Mouse (Mus musculus) embryonic fibroblast, embryonic 13.5 days (primary cell): Measurements from ENCODE around the gene Olfr1217. TPM values are rescaled to one million over a fixed set of nuclear protein-coding genes. Genes with fewer than 3 reads are reported as not detected.
"Not testable (repeated sequence)": the region's sequence is repeated elsewhere in the genome, so short reads cannot be mapped to it uniquely, and the experiment has no call there.

Source experiments
- H3K27ac ChIP-seq: 2 replicates; pipeline ENCODE4 v1.5.1; 2012; ENCODE audit warnings: low read length, control low read depth, inconsistent platforms; ENCODE audit not compliant: insufficient read depth
- H3K4me1 ChIP-seq: 2 replicates; pipeline ENCODE4 v1.6.1; 2011; ENCODE audit warnings: low read length; ENCODE audit not compliant: control insufficient read depth, insufficient read depth
- H3K4me3 ChIP-seq: 2 replicates; pipeline ENCODE4 v1.5.1; 2011; ENCODE audit warnings: mild to moderate bottlenecking, control low read depth, low read length; ENCODE audit not compliant: insufficient read depth
- CTCF ChIP-seq: IDR thresholded peaks from 2 replicates; pipeline ENCODE4 v1.5.1; 2011; ENCODE audit warnings: mild to moderate bottlenecking, control low read depth, low read length, moderate library complexity, borderline replicate concordance; ENCODE audit not compliant: insufficient read depth
- POLR2A ChIP-seq: IDR thresholded peaks from 2 replicates; pipeline ENCODE4 v1.6.1; 2011; ENCODE audit warnings: low read depth, mild to moderate bottlenecking, control low read depth, low read length, moderate library complexity
- polyA plus RNA-seq: library from polyadenylated mRNA; stranded (reverse); fragments of >200 nt; gene quantifications from 2 replicates; pipeline ENCODE4 v1.2.4, GENCODE M21; 2011; ENCODE audit warnings: low read depth; ENCODE audit not compliant: missing spikeins, insufficient read length

Olfr1217 gene
- not detected in 2 replicates for polyA plus RNA-seq

DNA sequence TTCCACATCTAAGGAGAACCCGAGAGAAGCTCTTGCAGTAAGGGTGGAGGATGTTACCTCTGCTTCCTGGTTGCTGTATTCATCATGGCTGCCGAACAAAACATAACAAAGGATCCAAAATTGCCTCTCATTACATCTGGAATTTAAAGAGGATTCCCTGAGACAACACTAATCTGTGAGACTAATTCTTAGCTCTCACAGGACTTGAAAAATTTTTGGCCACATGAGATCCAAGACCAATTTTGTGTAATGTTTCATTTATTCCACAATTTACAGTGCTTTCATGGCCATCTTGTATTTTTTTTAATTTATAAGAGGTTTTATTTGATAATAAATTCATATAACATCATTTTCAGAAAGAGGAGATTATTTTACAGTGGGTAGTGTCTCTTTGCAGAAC lies at the start of gene Olfr1217:
Olfr1217 (minus strand) TSS at position 101 of the 400 bp plus-strand sequence.
- Histone ChIP-seq H3K4me3 (no peak within 1 kb of the TSS), H3K4me1 (no peaks in the 10 kb centered on the region), H3K27ac (no peak within 1 kb of the TSS)
- no peak for TF ChIP-seq CTCF
- no peak for TF ChIP-seq POLR2A

DNA sequence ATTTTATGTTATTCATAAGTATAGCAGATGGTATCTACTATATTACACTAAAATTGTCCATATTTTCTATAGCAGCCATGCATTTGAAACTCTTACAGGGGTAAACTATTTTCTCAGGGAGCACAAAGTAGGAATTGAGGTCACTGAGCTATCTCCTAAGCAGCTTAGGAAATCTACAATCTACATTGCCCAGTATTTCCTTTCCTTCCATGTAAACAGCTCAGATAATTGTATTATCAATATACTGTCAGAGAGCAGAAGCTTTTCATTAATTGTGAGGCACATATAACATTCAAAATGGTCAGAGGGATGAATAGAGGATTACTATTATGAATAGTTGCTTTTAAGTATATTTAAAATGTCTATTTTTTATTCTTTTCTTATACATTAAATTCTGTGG lies 49.6 kb upstream of the Olfr1217 start:
- H3K4me3 ChIP-seq = no peak overlapping the region
- TF ChIP-seq POLR2A = no peak
- no peak for TF ChIP-seq CTCF
- H3K27ac ChIP-seq = no peak overlapping the region
- H3K4me1 ChIP-seq = no peaks in the 10 kb centered on the region

DNA sequence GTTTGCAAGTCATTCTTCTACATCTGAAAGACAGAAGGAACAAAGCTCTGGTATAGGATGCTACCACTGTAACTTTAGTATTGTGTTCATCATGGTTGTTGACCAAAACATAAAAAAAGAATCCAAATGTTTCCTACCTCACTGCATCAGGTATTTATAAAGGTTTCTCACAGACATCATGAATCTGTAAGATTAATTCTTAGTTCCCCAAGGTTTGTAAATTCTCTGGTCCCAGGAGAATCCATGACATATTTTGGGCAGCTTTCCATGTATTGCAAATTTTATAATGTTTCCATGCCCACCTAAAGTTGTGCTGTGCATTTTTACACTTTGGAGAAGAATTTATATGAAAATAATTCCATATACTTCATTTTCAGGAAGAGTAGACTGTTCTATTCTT lies 29.2 kb upstream of the Olfr1217 start, which contains the start of gene Olfr1218:
Olfr1218 (minus strand) TSS at position 101 of the 400 bp plus-strand sequence.
- TF ChIP-seq POLR2A (no peak), CTCF (no peak)
- Histone ChIP-seq H3K4me3 (no peak within 1 kb of the TSS), H3K27ac (no peak within 1 kb of the TSS), H3K4me1 (no peaks in the 10 kb centered on the region)

DNA sequence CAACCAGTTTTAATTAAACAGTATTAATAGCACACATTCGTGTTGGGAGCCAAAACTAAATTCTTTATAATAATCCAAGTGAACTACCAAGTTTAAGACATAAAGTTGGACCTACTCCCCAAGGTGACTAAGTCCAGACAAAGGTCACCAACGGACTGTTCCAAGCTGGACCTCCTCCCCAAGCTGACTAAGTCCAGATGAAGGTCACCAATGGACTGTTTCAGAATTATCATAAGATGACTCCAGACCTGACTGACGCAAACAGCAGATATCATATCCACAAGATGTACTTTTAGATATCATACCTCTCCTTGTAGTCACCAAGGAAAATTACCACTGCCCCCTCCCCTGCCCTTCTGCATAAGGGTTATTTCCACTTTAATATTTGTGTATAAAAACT lies 10.4 kb downstream of the Olfr1217 start:
- H3K27ac ChIP-seq, H3K4me1 ChIP-seq, H3K4me3 ChIP-seq: not testable (repeated sequence)

DNA sequence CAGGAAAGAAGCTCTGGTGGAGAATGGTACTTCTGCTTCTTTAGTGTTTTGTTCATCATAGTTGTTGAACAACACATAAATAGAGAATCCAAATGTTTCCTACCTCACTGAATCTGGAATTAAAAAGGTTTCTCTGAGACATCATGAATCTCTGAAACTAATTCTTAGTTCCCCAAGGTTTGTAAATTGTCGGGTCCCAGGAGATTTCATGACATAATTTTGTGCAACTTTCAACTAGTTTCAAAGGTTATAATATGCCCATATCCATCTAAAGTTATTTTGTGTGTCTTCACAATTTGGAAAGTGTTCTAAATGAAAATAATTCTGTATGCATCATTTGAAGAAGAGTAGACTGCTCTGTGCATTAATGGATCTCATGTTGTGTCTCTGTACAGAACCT lies 13.6 kb downstream of the Olfr1217 start, which contains the start of gene Olfr1216:
Olfr1216 (minus strand) TSS at position 101 of the 400 bp plus-strand sequence.
- Histone ChIP-seq H3K27ac (no peak within 1 kb of the TSS), H3K4me3 (no peak within 1 kb of the TSS), H3K4me1 (no peaks in the 10 kb centered on the region)
- TF ChIP-seq CTCF (no peak), POLR2A (no peak)

DNA sequence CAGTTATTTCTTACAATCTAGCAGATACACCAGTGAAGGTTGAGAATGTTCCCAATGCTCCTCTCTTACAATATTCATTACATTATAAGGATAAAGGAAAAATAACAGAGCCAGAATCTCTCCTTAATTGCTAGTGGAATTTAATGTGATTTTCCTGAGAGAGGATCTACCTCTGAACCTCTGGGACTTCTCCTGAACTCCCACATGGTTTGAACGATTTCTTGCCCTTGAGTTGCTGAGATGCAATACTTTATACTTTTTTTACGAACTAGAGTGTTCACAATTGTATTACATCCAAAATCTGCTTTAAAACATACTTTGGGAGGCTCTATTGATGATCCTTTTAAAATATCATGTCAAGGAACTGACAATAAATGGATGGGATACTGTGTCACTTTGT lies 25.0 kb downstream of the Olfr1217 start, which contains the start of gene Olfr1215:
Olfr1215 (minus strand) TSS at position 101 of the 400 bp plus-strand sequence.
- Histone ChIP-seq H3K4me3 (no peak within 1 kb of the TSS), H3K27ac (no peak within 1 kb of the TSS), H3K4me1 (no peaks in the 10 kb centered on the region)
- no peak for TF ChIP-seq CTCF
- TF ChIP-seq POLR2A = no peak

DNA sequence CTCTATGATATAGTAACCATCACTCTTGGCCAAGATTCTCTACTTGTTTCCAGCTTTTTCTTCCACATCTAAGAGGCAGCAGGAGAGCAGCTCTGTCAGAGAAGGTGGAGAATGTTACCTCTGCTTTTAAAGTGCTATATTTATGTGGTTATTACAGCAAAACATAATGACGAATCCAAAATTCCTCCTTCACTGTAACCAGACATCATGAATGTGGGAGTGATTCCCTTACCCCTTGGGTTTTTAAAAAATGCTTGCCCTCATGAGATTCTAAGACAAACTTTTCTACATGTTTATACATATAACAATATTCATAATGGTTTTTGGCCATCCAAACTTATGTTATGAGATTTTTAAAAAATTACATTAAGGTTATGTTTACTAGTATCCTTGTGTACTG lies 39.3 kb downstream of the Olfr1217 start, which contains the start of gene Olfr1214:
Olfr1214 (minus strand) TSS at position 101 of the 400 bp plus-strand sequence.
- TF ChIP-seq CTCF (no peak), POLR2A (no peak)
- H3K4me1 ChIP-seq = no peaks in the 10 kb centered on the region
- H3K4me3 ChIP-seq = no peak within 1 kb of the TSS
- no peak within 1 kb of the TSS for H3K27ac ChIP-seq

DNA sequence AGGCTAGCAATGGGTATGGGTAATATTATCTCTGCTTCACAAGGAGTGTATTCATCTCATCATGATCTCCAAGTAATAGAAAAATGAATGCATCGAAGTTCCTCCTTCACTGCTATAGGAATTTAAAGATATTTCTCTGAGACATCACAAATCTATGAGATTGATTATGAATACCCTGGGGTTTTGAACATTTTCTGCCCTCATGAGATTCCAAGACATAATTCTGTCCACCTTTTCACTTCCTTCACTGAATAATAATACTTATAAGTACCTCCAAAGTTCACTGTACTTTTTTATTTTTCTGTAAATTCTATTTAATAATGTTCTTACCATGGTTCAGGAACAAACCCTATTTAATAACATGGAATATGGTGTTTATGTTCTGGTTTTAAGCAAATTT lies 51.7 kb downstream of the Olfr1217 start, which contains the start of gene Gm13762:
Gm13762 (minus strand) TSS at position 101 of the 400 bp plus-strand sequence.
- Histone ChIP-seq H3K4me1 (no peaks in the 10 kb centered on the region), H3K4me3 (no peak within 1 kb of the TSS), H3K27ac (no peak within 1 kb of the TSS)
- TF ChIP-seq CTCF = no peak
- no peak for TF ChIP-seq POLR2A

Other genes starting within 250 kb of the Olfr1217 start
- gene Olfr1201, start 239.0 kb downstream of the Olfr1217 start, polyA plus RNA-seq = not detected in 2 replicates
- not detected in 2 replicates for gene Olfr1202, start 217.6 kb downstream of the Olfr1217 start, polyA plus RNA-seq
- not detected in 2 replicates for gene Olfr1205, start 202.3 kb downstream of the Olfr1217 start, polyA plus RNA-seq
- gene Olfr1204, start 182.8 kb downstream of the Olfr1217 start, polyA plus RNA-seq = not detected in 2 replicates
- gene Olfr1206, start 168.8 kb downstream of the Olfr1217 start, polyA plus RNA-seq = not detected in 2 replicates
- gene Olfr1208, start 129.8 kb downstream of the Olfr1217 start, polyA plus RNA-seq = not detected in 2 replicates
- not detected in 2 replicates for gene Olfr1209, start 116.9 kb downstream of the Olfr1217 start, polyA plus RNA-seq
- not detected in 2 replicates for gene Olfr1211, start 94.0 kb downstream of the Olfr1217 start, polyA plus RNA-seq
- not detected in 2 replicates for gene Olfr1212, start 78.1 kb downstream of the Olfr1217 start, polyA plus RNA-seq
- not detected in 2 replicates for gene Gm13762, start 51.8 kb downstream of the Olfr1217 start, polyA plus RNA-seq
- not detected in 2 replicates for gene Olfr1214, start 39.4 kb downstream of the Olfr1217 start, polyA plus RNA-seq
- not detected in 2 replicates for gene Olfr1215, start 25.1 kb downstream of the Olfr1217 start, polyA plus RNA-seq
- not detected in 2 replicates for gene Olfr1216, start 13.7 kb downstream of the Olfr1217 start, polyA plus RNA-seq
- not detected in 2 replicates for gene Olfr1218, start 29.1 kb upstream of the Olfr1217 start, polyA plus RNA-seq
- not detected in 2 replicates for gene Olfr1219, start 51.4 kb upstream of the Olfr1217 start, polyA plus RNA-seq
- gene Olfr1220, start 74.8 kb upstream of the Olfr1217 start, polyA plus RNA-seq = not detected in 2 replicates
- gene Olfr1221, start 85.2 kb upstream of the Olfr1217 start, polyA plus RNA-seq = not detected in 2 replicates
- not detected in 2 replicates for gene Olfr1222, start 101.0 kb upstream of the Olfr1217 start, polyA plus RNA-seq
- not detected in 2 replicates for gene Olfr1223, start 119.5 kb upstream of the Olfr1217 start, polyA plus RNA-seq
- gene Olfr1224-ps1, start 132.0 kb upstream of the Olfr1217 start, polyA plus RNA-seq = not detected in 2 replicates
- gene Olfr1225, start 142.6 kb upstream of the Olfr1217 start, polyA plus RNA-seq = not detected in 2 replicates
- not detected in 2 replicates for gene Olfr1226, start 168.0 kb upstream of the Olfr1217 start, polyA plus RNA-seq
- gene Olfr1228, start 222.0 kb upstream of the Olfr1217 start, polyA plus RNA-seq = not detected in 2 replicates